Mouse (Mus musculus) left cerebral cortex, adult 9 months (tissue): ENCODE measurements around the gene Tbcd.
A peak's percentile ranks its signal among the peaks of the same experiment; 100 is the strongest.
"Not testable (repeated sequence)": the region's sequence is repeated elsewhere in the genome, so short reads cannot be mapped to it uniquely, and the experiment has no call there.

ENCODE experiments used
- DNase-seq, 2 experiments: peaks; one replicate each; pipeline ENCODE4 v3.0.0; 2022; ENCODE audit warnings: low spot score in 2 of 2

Gene Tbcd

DNA sequence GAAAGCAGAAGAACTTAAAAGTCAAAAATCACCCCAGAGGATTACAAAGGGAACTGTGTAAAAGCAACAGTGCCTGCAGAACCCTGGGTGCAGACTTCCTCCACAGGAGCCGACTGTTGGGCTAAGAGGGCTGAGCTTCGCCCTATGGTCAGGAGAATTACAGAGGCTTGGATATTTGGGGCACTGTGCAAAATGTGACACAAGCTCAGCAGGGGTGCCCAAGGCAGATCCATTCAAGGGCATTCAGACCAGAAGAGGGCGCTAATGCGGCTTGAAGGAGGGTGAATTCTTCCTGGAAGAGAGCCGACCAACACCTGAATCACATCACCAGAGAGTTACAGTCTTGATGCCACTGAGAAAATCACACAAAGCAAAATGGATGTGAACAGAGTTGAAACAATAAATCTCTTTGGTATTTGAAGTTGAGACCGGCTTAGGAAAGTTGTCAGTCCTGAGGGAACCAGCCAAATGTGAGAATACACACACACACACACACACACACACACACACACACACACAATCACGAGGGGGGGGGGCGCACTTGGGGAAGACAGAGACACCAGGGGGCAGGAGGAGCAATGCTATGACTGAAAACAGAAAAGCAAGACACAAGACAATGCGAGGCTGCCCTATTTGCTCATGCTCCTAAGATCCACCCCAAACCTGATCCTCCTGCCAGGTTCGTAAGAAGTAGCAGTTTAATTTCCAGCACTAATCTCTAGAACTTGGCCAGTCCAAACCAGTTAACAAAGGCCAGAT lies 201.0 kb downstream of the Tbcd start:
- DNase-seq = peak in 1 of 2 experiments; percentile 73

DNA sequence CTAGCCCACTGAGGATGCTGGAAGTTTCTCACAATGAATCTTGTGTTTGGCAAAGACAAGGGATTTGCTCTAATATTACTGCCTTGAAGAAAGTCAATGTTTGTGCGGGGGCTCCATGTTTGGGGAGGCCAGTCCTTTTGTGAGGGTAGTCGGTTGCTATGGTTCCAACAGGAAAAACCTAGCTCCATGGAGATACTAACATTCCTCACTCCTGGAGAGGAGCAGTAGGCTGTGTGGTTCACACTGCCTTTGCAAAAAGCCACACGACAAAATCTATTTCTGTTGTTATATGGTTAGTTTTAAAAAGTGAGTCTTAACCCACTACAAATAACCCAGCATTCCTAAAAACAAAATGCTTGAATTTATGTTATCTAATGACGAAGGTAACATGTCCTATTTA lies 201.9 kb downstream of the Tbcd start:
- DNase-seq = no peak

DNA sequence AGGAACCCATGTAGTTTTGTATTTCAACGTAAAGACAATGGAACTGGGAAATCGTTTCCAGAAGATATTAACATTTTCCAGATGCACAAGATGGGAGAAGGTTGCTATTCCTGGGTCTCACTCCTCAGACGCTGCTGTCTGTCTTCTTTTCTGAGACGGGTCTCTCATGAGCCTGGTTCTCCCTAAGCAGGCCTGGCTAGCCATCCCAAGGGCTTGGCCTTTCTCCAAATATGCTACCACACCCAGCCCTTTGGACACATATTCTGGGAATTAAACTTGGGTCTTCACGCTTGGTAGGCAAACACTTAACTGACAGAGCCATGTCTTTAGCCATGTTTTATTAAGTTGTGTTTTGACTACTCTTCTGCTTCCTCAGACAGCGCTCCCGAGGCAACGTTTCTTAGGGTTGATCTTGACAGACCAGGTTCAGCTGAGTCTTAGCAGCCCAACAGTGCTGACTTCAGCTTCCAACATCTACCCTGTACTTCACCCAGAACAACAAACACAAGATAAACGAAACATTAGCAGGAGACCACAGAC lies 202.7 kb downstream of the Tbcd start:
- DNase-seq = no peak

DNA sequence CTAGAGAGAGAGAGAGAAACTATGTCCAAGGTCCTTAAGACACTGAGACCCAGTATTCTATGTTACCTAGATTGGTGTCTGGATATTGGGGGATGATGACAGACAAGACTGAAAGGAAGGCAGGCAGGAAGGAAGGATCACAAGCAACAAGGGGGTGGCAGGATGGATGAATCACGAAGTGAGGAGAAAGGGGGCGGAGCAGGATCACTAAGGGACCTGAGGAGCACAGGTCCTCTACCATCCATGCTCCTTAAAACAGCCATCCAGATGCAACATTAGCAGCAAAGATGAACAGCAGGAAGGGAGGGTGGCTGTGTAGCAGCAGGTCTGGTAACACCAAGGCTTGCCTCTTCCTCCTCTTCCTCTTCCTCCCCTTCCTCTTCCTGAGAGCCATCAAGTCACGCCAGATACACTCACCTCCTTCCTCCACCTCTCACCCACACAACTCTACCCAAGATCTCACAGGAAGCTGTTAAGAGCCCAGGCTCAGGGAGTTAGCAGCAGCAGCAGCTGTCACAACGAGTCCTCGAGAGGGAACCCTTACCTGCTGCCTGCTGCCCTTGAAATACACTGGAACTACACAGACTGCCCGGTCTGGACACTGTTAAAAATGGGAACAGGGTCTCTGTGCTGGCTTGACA lies 203.5 kb downstream of the Tbcd start:
- DNase-seq = no peak

DNA sequence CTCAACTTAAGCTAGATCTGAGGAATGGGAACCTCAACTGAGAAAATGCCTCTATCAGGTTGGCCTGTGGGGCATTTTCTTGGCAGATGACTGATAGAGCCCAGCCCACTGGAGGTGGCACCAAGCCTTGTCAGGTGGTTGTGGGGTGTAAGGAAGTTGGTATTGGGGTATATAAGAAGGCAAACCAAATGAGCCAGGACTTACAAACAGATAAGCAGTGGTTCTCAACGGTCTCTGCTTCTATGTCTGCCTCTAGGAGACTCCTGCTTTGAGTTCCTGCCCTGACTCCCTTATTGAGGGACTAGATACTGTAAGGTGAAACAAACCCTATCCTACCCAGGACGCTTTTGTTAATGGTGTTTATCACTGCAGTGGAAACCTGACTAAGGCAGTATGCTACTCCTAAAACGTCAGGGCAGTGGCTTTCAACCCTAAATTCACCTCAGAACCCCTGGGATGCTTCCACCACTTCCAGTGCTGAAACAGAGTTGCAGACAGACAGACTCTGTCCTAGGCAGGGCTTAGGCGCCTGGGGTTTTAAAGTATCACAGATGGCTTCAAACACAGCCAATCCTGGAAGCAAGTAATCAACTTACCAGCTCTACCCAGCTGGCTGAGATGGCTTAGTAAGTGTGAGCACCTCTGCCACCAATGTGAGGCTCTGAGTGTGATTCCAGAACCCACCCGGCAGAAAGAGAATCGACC lies 204.2 kb downstream of the Tbcd start:
- no peak for DNase-seq

DNA sequence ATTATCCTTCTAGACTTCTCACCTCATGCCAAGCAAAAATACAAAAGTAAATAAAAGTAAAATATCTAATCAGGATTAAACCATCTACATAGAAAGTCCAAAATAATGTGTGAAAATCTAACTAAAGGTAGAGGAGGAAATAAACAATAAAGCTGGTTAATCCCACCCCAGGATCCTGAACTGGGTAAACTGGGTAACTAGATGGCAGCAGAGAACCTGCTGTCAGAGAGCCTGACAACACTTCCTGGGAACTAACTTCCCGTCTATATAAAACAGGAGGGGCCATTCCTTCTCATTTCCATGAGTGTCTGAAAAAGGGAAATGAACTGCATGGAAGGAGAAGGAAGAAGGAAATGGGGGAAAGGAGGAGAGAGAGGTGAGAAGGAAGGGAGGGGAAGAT lies 206.4 kb downstream of the Tbcd start:
- no peak for DNase-seq

DNA sequence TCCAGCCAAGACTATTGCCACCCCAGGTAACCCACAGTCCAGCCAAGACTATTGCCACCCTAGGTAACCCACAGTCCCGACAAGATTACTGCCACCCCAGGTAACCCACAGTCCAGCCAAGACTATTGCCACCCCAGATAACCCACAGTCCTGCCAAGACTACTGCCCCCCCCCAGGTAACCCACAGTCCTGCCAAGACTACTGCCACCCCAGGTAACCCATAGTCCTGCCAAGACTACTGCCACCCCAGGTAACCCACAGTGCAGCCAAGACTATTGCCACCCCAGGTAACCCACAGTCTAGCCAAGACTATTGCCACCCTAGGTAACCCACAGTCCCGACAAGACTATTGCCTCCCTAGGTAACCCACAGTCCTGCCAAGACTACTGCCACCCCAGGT lies 208.9 kb downstream of the Tbcd start:
- DNase-seq = not testable (repeated sequence)

DNA sequence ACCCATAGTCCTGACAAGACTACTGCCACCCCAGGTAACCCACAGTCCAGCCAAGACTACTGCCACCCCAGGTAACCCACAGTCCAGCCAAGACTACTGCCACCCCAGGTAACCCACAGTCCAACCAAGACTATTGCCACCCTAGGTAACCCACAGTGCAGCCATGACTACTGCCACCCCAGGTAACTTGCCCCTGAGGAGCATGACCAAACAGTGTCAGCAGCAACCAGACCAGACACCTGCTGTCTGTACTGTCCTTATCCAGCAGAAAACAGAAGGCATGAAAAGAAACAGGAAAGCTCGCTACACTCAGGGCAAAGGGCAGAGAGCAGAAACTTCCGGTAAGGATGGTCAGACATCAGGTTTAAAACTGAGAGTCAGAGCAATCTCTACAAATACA lies 209.4 kb downstream of the Tbcd start:
- no peak for DNase-seq
